Mouse (Mus musculus): ENCODE results near the gene Chd9.

GRCm38 (mm10) chr8:90799473-90799872 lies 28.7 kb upstream of the Chd9 start:
- no peak for TF ChIP-seq POLR2A (IDR thresholded peaks at IDR 0.05; ENCODE audit: low read depth, low read length)
- TF ChIP-seq CTCF (conservative IDR thresholded peaks at IDR 0.05; ENCODE audit: insufficient read depth, insufficient read length, low read depth, low read length) = no peak
